Mouse (Mus musculus): Measurements from ENCODE around the gene Osbpl10. TPM values are rescaled to one million over a fixed set of nuclear protein-coding genes. Genes with fewer than 3 reads are reported as not detected.

Osbpl10 gene
- polyA plus RNA-seq, 1 experiment from 2014 or later: 0.90 TPM

Other genes with a start within 250 kb of the Osbpl10 start
- gene Cmtm6, start 247.5 kb upstream of the Osbpl10 start, polyA plus RNA-seq (2014; fragmentation: Nextera tagmentation; extraction: Ambion mirVana): 29.3 and 30.0 TPM in 2 replicates
- gene Cmtm7, start 196.7 kb upstream of the Osbpl10 start, polyA plus RNA-seq (2014; fragmentation: Nextera tagmentation; extraction: Ambion mirVana): 64.6 and 75.0 TPM in 2 replicates
- gene Cmtm8, start 134.4 kb upstream of the Osbpl10 start, polyA plus RNA-seq (2014; fragmentation: Nextera tagmentation; extraction: Ambion mirVana): 17.3 and 19.3 TPM in 2 replicates
- gene Gpd1l, start 44.6 kb upstream of the Osbpl10 start, polyA plus RNA-seq (2014; fragmentation: Nextera tagmentation; extraction: Ambion mirVana): 7.6 and 10.0 TPM in 2 replicates
- gene Rps27rt, start 4.2 kb downstream of the Osbpl10 start, polyA plus RNA-seq (2014; fragmentation: Nextera tagmentation; extraction: Ambion mirVana): 380 and 405 TPM in 2 replicates

Measured in embryonic facial prominence, embryonic 11.5 days (tissue).